Mouse (Mus musculus) stomach, embryonic 14.5 days (tissue): Measurements from ENCODE around the gene Nav2. TPM values are rescaled to one million over a fixed set of nuclear protein-coding genes. Genes with fewer than 3 reads are reported as not detected.

Experiments used
- ATAC-seq: fragments of 200-750 bp; cut with Nextera tagmentation; 2 replicates; pipeline ENCODE4 v1.8.0; 2017; ENCODE audit warnings: low read depth, moderate TSS enrichment; ENCODE audit not compliant: insufficient number of reproducible peaks, insufficient read depth, low FRiP score
- H3K27ac ChIP-seq: fragments of 300-500 bp; sonication (generic); 2 replicates; pipeline ENCODE4 v1.5.1; 2014; ENCODE audit warnings: mild to moderate bottlenecking, low read length, moderate library complexity, mixed read lengths
- H3K27me3 ChIP-seq: fragments of 300-500 bp; sonication (generic); 2 replicates; pipeline ENCODE4 v1.6.1; 2014; ENCODE audit warnings: low read length, control low read depth, mixed read lengths; ENCODE audit not compliant: control insufficient read depth, insufficient read depth
- H3K36me3 ChIP-seq: fragments of 300-500 bp; sonication (generic); 2 replicates; pipeline ENCODE4 v1.6.1; 2014; ENCODE audit warnings: mild to moderate bottlenecking, control low read depth, low read length, moderate library complexity, mixed read lengths; ENCODE audit not compliant: control insufficient read depth, insufficient read depth
- H3K4me1 ChIP-seq: fragments of 300-500 bp; sonication (generic); 2 replicates; pipeline ENCODE4 v1.6.1; 2014; ENCODE audit warnings: low read length, control low read depth, mixed read lengths; ENCODE audit not compliant: control insufficient read depth, insufficient read depth
- H3K4me2 ChIP-seq: fragments of 300-500 bp; sonication (generic); replicated peaks from 2 replicates; pipeline ENCODE4 v1.6.1; 2014; ENCODE audit warnings: low read depth, low read length, control low read depth
- H3K4me3 ChIP-seq: fragments of 300-500 bp; sonication (generic); 2 replicates; pipeline ENCODE4 v1.5.1; 2014; ENCODE audit warnings: low read depth, low read length, control low read depth
- H3K9ac ChIP-seq: fragments of 300-500 bp; sonication (generic); replicated peaks from 2 replicates; pipeline ENCODE4 v1.6.1; 2014; ENCODE audit warnings: low read depth, mild to moderate bottlenecking, control low read depth, low read length, moderate library complexity, mixed read lengths
- H3K9me3 ChIP-seq: fragments of 300-500 bp; sonication (generic); 2 replicates; pipeline ENCODE4 v1.6.1; 2016; ENCODE audit warnings: low read depth, low read length, control low read depth; ENCODE audit not compliant: control insufficient read depth
- WGBS: fragments of 180-500 bp; shearing (Covaris S2); extraction: QIAGEN DNeasy Blood & Tissue Kit; methylation state at CpG from one replicate; pipeline ENCODE4 v1.1.7; 2014; 5-methylcytosine and 5-hydroxymethylcytosine counted together
- polyA plus RNA-seq: library from polyadenylated mRNA; unstranded; fragments of >200 nt; fragmentation: Nextera tagmentation; extraction: Ambion mirVana; gene quantifications from 2 replicates; pipeline ENCODE4 v1.2.1, GENCODE M21; 2014

Nav2 gene
- polyA plus RNA-seq, 1 experiment from 2014 or later, result 41.1 TPM

DNA sequence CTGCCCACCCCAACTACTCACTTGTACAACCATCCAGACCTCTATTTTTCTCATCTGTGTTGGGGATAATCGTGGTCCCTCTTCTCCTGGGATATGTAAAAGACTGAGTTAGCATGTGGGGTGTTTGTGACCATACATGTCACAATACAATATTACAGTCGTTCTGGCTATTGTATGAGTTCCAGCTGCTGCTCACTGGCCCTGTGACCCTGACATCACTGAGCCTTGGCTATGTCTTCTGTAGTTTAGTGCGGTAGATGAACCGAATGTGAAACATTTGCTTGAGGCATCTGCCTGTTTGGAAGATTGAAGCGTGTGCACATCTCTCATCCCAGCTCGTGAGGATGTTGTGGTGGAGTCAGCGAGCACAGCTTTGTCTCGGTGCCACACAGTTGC, 410.4 kb downstream of the Nav2 start:
- H3K9ac ChIP-seq, result no peak overlapping the region
- H3K27ac ChIP-seq, result no peak overlapping the region
- no peak overlapping the region for H3K4me2 ChIP-seq
- no peak overlapping the region for H3K4me3 ChIP-seq
- no peaks in the 10 kb centered on the region for H3K36me3 ChIP-seq
- no peak for ATAC-seq
- H3K27me3 ChIP-seq, result no peaks in the 10 kb centered on the region
- H3K4me1 ChIP-seq, result peaks cover 31% of the 10 kb centered on the region
- no peaks in the 10 kb centered on the region for H3K9me3 ChIP-seq
- 72% methylated on average over 8 of the region's 8 CpGs for WGBS

- H3K9me3 ChIP-seq, result no peaks in the 10 kb centered on the region
- H3K4me3 ChIP-seq, result no peak overlapping the region
- WGBS, result 83% methylated on average over 1 of the region's 1 CpGs
- no peak overlapping the region for H3K4me2 ChIP-seq
- H3K27me3 ChIP-seq, result no peaks in the 10 kb centered on the region
- H3K36me3 ChIP-seq, result no peaks in the 10 kb centered on the region
- no peak overlapping the region for H3K9ac ChIP-seq
- no peak for ATAC-seq
- H3K27ac ChIP-seq, result no peak overlapping the region
- H3K4me1 ChIP-seq, result peaks cover 31% of the 10 kb centered on the region
These were observed 411.5 kb downstream of the Nav2 start for GRCm38 (mm10) chr7:49319981-49320380.

DNA sequence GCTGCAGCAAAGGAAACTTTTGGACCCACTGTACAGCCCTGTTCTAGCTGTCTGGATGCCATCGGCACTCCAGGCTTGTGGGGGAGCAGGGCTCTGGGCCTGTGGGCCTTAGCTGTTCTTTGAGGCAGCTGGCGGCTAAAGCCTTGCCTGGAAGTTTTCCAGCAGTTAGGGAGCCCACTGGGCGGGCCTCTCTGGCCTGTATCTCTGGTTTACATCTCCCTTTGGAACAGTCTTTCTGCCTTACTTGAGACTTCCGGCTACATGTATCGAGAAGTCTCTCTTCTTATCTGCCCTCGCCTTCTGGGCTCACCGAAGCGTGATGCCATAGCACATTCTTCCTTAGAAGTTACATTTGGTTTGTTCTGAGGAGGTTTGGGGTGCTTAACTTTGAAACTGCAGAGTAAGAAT, 412.6 kb downstream of the Nav2 start:
- 32% methylated on average over 8 of the region's 8 CpGs for WGBS
- Histone ChIP-seq H3K27me3 (no peaks in the 10 kb centered on the region), H3K9ac (no peak overlapping the region), H3K27ac (peak overlapping the region; percentile 80), H3K4me2 (no peak overlapping the region), H3K9me3 (no peaks in the 10 kb centered on the region), H3K4me1 (peaks cover 37% of the 10 kb centered on the region), H3K4me3 (no peak overlapping the region), H3K36me3 (no peaks in the 10 kb centered on the region)
- ATAC-seq, result peak; percentile 77; the same call in 1 of the 2 replicates

GRCm38 (mm10) chr7:49322179-49322578, 413.7 kb downstream of the Nav2 start:
- Histone ChIP-seq H3K36me3 (no peaks in the 10 kb centered on the region), H3K4me2 (no peak overlapping the region), H3K27ac (no peak overlapping the region), H3K27me3 (no peaks in the 10 kb centered on the region), H3K9ac (no peak overlapping the region), H3K9me3 (no peaks in the 10 kb centered on the region), H3K4me1 (peaks cover 44% of the 10 kb centered on the region), H3K4me3 (no peak overlapping the region)
- WGBS, result 81% methylated on average over 2 of the region's 2 CpGs
- no peak for ATAC-seq

DNA sequence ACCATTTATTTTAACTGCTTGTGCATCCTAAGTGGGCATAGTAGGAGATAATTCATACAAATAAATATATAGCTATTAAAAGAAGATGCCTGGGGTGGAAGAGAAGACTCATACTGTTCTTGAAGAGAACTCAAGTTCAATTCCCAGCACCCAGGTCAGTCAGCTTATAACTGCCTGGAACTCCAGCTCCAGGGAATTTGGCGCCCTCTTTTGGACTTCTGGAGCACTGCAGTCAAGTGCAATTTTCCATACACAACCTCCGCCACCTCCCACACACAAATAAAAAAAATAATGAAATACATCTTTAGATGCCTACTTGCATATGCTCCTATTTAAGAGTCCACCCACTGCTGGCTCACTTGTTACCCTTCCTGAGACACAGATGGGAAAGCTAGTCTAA, 416.1 kb downstream of the Nav2 start:
- Histone ChIP-seq H3K9me3 (no peaks in the 10 kb centered on the region), H3K4me2 (no peak overlapping the region), H3K27ac (no peak overlapping the region), H3K4me1 (peaks cover 38% of the 10 kb centered on the region), H3K36me3 (no peaks in the 10 kb centered on the region), H3K9ac (no peak overlapping the region), H3K27me3 (no peaks in the 10 kb centered on the region), H3K4me3 (no peak overlapping the region)
- WGBS, result 90% methylated on average over 2 of the region's 2 CpGs
- no peak for ATAC-seq

GRCm38 (mm10) chr7:49326136-49326722, 417.7 kb downstream of the Nav2 start:
- Histone ChIP-seq H3K27ac (peak overlapping the region; percentile 64), H3K27me3 (no peaks in the 10 kb centered on the region), H3K4me3 (no peak overlapping the region), H3K36me3 (no peaks in the 10 kb centered on the region), H3K4me1 (peaks cover 24% of the 10 kb centered on the region), H3K9me3 (no peaks in the 10 kb centered on the region), H3K9ac (no peak overlapping the region), H3K4me2 (no peak overlapping the region)
- no peak for ATAC-seq
- 65% methylated on average over 5 of the region's 5 CpGs for WGBS

GRCm38 (mm10) chr7:49326967-49327742, 418.6 kb downstream of the Nav2 start:
- no peak overlapping the region for H3K9ac ChIP-seq
- 68% methylated on average over 9 of the region's 9 CpGs for WGBS
- no peak overlapping the region for H3K4me3 ChIP-seq
- no peaks in the 10 kb centered on the region for H3K27me3 ChIP-seq
- H3K4me1 ChIP-seq, result peaks cover 25% of the 10 kb centered on the region
- ATAC-seq, result no peak
- H3K27ac ChIP-seq, result no peak overlapping the region
- H3K36me3 ChIP-seq, result no peaks in the 10 kb centered on the region
- no peak overlapping the region for H3K4me2 ChIP-seq
- H3K9me3 ChIP-seq, result no peaks in the 10 kb centered on the region

- H3K27me3 ChIP-seq, result no peaks in the 10 kb centered on the region
- H3K4me1 ChIP-seq, result peaks cover 28% of the 10 kb centered on the region
- H3K27ac ChIP-seq, result no peak overlapping the region
- H3K4me2 ChIP-seq, result no peak overlapping the region
- no peaks in the 10 kb centered on the region for H3K36me3 ChIP-seq
- no peak overlapping the region for H3K9ac ChIP-seq
- 62% methylated on average over 4 of the region's 4 CpGs for WGBS
- no peak for ATAC-seq
- H3K4me3 ChIP-seq, result no peak overlapping the region
- no peaks in the 10 kb centered on the region for H3K9me3 ChIP-seq
These were observed 421.7 kb downstream of the Nav2 start for GRCm38 (mm10) chr7:49330181-49330580.
